Comparison of ENCODE assay signal across 10 mouse cellular contexts in the genomic region with DNA sequence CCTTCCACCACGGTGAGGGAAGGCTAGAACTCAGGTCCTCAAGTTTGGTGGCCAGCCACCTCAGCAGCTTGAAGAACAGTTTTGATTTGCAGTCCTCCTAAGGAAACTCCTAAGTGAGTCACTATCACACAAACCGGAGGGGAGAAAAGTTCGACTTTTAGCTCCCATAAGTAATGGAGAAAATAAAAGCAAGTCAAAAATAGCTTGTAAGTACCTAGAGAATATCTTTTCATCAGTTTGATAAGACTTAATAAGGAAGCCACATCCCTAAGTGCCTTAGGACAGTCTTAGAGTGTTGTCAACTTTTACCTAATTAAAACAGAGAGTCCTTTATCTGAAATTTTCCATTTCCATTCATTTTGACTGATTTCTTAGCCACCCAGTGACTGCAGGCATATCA. TPM values are rescaled to one million over a fixed set of nuclear protein-coding genes. Genes with fewer than 3 reads are reported as not detected.
DNase-seq lines count a peak whose midpoint lies in the region; ATAC-seq lines count a peak whose summit lies in the region.
"Had no signal": no experiment of that assay in that cellular context is flagged by ENCODE, and none has a peak within 500 bp of the region (broad histone marks: within the 10 kb centered on the region; RNA-seq: fewer than 3 reads in every experiment).

No protein-coding gene starts in this region.

- H3K9ac ChIP-seq in kidney, embryonic 16.5 days (replicated peaks; ENCODE audit: low read length) = 0 out of 2 replicates have a peak overlapping the region, but pooled peaks have one; percentile 53
- no peak overlapping the region for H3K9ac ChIP-seq in embryonic facial prominence, embryonic 12.5 days
- no peak overlapping the region for H3K9ac ChIP-seq in hindbrain, embryonic 14.5 days
- H3K9ac ChIP-seq in liver, embryonic 16.5 days (ENCODE audit: low read depth, low read length) = no peak overlapping the region

- H3K27me3 ChIP-seq in kidney, embryonic 16.5 days (ENCODE audit: insufficient read depth, low read length) = peaks cover 6% of the 10 kb centered on the region; the same call in 1 of the 2 replicates
- peaks cover 15% of the 10 kb centered on the region for H3K27me3 ChIP-seq in embryonic facial prominence, embryonic 12.5 days
- peaks cover 60% of the 10 kb centered on the region for H3K27me3 ChIP-seq in hindbrain, embryonic 14.5 days (ENCODE audit: control insufficient read depth, insufficient read depth, low read length)
- H3K27me3 ChIP-seq in liver, embryonic 16.5 days (ENCODE audit: control insufficient read depth, insufficient read depth, low read depth, low read length) = peaks cover 34% of the 10 kb centered on the region

- WGBS in kidney, embryonic 16.5 days = 35% methylated on average over 3 of the region's 3 CpGs
- 25% methylated on average over 3 of the region's 3 CpGs for WGBS in embryonic facial prominence, embryonic 12.5 days
- WGBS in hindbrain, embryonic 14.5 days = 38% methylated on average over 3 of the region's 3 CpGs
- WGBS in liver, embryonic 16.5 days (ENCODE audit: insufficient replicate concordance) = 28% methylated on average over 3 of the region's 3 CpGs

- peak overlapping the region; percentile 92 for H3K4me2 ChIP-seq in kidney, embryonic 16.5 days (replicated peaks; ENCODE audit: low read depth, low read length)
- H3K4me2 ChIP-seq in embryonic facial prominence, embryonic 12.5 days (replicated peaks) = peak overlapping the region; percentile 90
- 0 out of 2 replicates have a peak overlapping the region, but pooled peaks have one; percentile 70 for H3K4me2 ChIP-seq in hindbrain, embryonic 14.5 days (replicated peaks)
- H3K4me2 ChIP-seq in liver, embryonic 16.5 days (ENCODE audit: low read depth, low read length) = peak overlapping the region; percentile 33

- H3K4me1 ChIP-seq in kidney, embryonic 16.5 days (ENCODE audit: insufficient read depth, low read length) = peaks cover 33% of the 10 kb centered on the region
- H3K4me1 ChIP-seq in embryonic facial prominence, embryonic 12.5 days = peaks cover 14% of the 10 kb centered on the region
- peaks cover 11% of the 10 kb centered on the region; the same call in 1 of the 2 replicates for H3K4me1 ChIP-seq in hindbrain, embryonic 14.5 days (replicated peaks; ENCODE audit: control insufficient read depth, insufficient read depth, low read length)
- peaks cover 2% of the 10 kb centered on the region for H3K4me1 ChIP-seq in liver, embryonic 16.5 days (ENCODE audit: control insufficient read depth, low read depth, low read length)

- DNase-seq in kidney, postnatal 4 days = no peak
- DNase-seq in hindbrain, embryonic 14.5 days (ENCODE audit: low spot score) = no peak
- DNase-seq in layer of hippocampus, adult 18-20 months (ENCODE audit: low spot score in 2 of 2) = no peak
- DNase-seq: cerebellum, adult 18-20 months; thymus, postnatal 4 days had no signal

- H3K9me3 ChIP-seq in kidney, embryonic 16.5 days (ENCODE audit: low read length) = no peaks in the 10 kb centered on the region
- H3K9me3 ChIP-seq in embryonic facial prominence, embryonic 12.5 days = no peaks in the 10 kb centered on the region
- H3K9me3 ChIP-seq in hindbrain, embryonic 14.5 days (ENCODE audit: control insufficient read depth, low read length) = no peaks in the 10 kb centered on the region
- no peaks in the 10 kb centered on the region for H3K9me3 ChIP-seq in liver, embryonic 16.5 days (replicated peaks; ENCODE audit: control insufficient read depth, low read length)

- H3K36me3 ChIP-seq in kidney, embryonic 16.5 days (ENCODE audit: insufficient read depth, low read length) = no peaks in the 10 kb centered on the region
- H3K36me3 ChIP-seq in embryonic facial prominence, embryonic 12.5 days = no peaks in the 10 kb centered on the region
- no peaks in the 10 kb centered on the region for H3K36me3 ChIP-seq in hindbrain, embryonic 14.5 days (replicated peaks; ENCODE audit: control insufficient read depth, insufficient read depth)
- H3K36me3 ChIP-seq in liver, embryonic 16.5 days (ENCODE audit: control insufficient read depth, insufficient read depth) = no peaks in the 10 kb centered on the region

- peak overlapping the region; percentile 63 for H3K4me3 ChIP-seq in kidney, embryonic 16.5 days (ENCODE audit: low read length)
- H3K4me3 ChIP-seq in embryonic facial prominence, embryonic 12.5 days = peak overlapping the region; percentile 42
- H3K4me3 ChIP-seq in hindbrain, embryonic 14.5 days (replicated peaks; ENCODE audit: low read length) = no peak overlapping the region
- peak overlapping the region; percentile 63 for H3K4me3 ChIP-seq in liver, embryonic 16.5 days (ENCODE audit: low read depth, low read length)

- no peak for ATAC-seq in kidney, embryonic 16.5 days (ENCODE audit: low FRiP score, low TSS enrichment)
- ATAC-seq in embryonic facial prominence, embryonic 12.5 days (ENCODE audit: insufficient number of reproducible peaks, insufficient read depth, low FRiP score, low TSS enrichment) = no peak
- no peak for ATAC-seq in hindbrain, embryonic 14.5 days (ENCODE audit: low FRiP score)
- ATAC-seq in liver, embryonic 16.5 days (ENCODE audit: low read depth) = no peak
- no peak for ATAC-seq in activated CD4-positive, CD25-positive, alpha-beta regulatory T cell, adult 4 months

- H3K27ac ChIP-seq in kidney, embryonic 16.5 days (ENCODE audit: low read length) = no peak overlapping the region; the same call in 1 of the 2 replicates
- H3K27ac ChIP-seq in embryonic facial prominence, embryonic 12.5 days = no peak overlapping the region
- no peak overlapping the region for H3K27ac ChIP-seq in hindbrain, embryonic 14.5 days
- H3K27ac ChIP-seq in liver, embryonic 16.5 days (ENCODE audit: low read length) = no peak overlapping the region
- H3K27ac ChIP-seq: layer of hippocampus, adult 2 months had no signal

RNA-seq across cellular contexts. Expression of gene Rbm47, which starts 23.3 kb away (rescaled TPM):
- 75.0 and 85.6 TPM in 2 replicates for polyA plus RNA-seq in kidney, embryonic 16.5 days (2015; fragmentation: Nextera tagmentation; extraction: Ambion mirVana)
- polyA plus RNA-seq in embryonic facial prominence, embryonic 12.5 days (2016; fragmentation: Nextera tagmentation; extraction: Ambion mirVana) = 4.5 and 5.0 TPM in 2 replicates
- polyA plus RNA-seq in hindbrain, embryonic 14.5 days (2014; fragmentation: Nextera tagmentation; extraction: Ambion mirVana) = 4.7 and 7.3 TPM in 2 replicates
- polyA plus RNA-seq in liver, embryonic 16.5 days (2015; fragmentation: Nextera tagmentation; extraction: Ambion mirVana) = 19.1 and 19.3 TPM in 2 replicates
- polyA plus RNA-seq in activated CD4-positive, CD25-positive, alpha-beta regulatory T cell, adult 4 months (2017; shearing (Covaris generic)) = 1 to 10 TPM in 1 of 2 experiments, under 1 TPM in 1; 0.42 to 1.2 TPM
- 1 to 10 TPM in 1 of 2 experiments, under 1 TPM in 1; 0.87 to 2.3 TPM for total RNA-seq in layer of hippocampus, adult 18-20 months (2021)

Comparison
In these comparisons a context has a peak if more than half of its experiments do, and no peak if none do; other contexts are left out.
1. H3K4me2 ChIP-seq: peak in every context shown above with its lines; median percentile 92 in kidney, embryonic 16.5 days; 90 in embryonic facial prominence, embryonic 12.5 days; 70 in hindbrain, embryonic 14.5 days; 33 in liver, embryonic 16.5 days.